Mouse (Mus musculus): ENCODE results near the gene Igdcc3. TPM values are rescaled to one million over a fixed set of nuclear protein-coding genes. Genes with fewer than 3 reads are reported as not detected.
A peak's percentile ranks its signal among the peaks of the same experiment; 100 is the strongest.

Gene Igdcc3
- polyA plus RNA-seq, 1 experiment from 2014 or later: 7.5 TPM

DNA sequence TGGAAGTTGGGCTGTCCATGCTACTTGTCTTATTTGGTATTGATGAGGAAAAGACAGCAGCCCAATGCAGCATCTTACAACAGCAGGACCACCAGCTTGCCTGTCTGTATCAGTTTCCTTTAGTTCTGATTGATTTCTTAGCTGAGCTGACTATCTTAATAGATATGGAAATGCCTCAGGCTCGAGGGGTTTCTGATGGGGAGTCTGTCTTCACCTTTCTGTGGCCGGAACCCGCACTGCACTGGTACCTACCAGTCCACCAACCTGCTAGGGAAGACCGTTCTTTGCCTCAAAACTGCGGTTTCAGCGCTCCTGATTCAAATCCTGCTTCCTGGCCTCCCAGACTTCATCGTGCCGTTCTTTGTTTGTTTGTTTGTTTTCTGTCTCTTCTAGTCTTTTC, 20.9 kb downstream of the Igdcc3 start:
- no peak overlapping the region for H3K27ac ChIP-seq
- H3K4me1 ChIP-seq: peaks cover 53% of the 10 kb centered on the region
- no peak overlapping the region for H3K4me3 ChIP-seq
- H3K9ac ChIP-seq: no peak overlapping the region
- H3K4me2 ChIP-seq (replicated peaks): peak overlapping the region; percentile 95; the same call in 1 of the 2 replicates
- WGBS: 8% methylated on average over 8 of the region's 8 CpGs
- peaks cover 6% of the 10 kb centered on the region; the same call in 1 of the 2 replicates for H3K27me3 ChIP-seq
- H3K9me3 ChIP-seq: no peaks in the 10 kb centered on the region
- ATAC-seq (ENCODE audit: insufficient number of reproducible peaks, insufficient read depth, low FRiP score, low TSS enrichment): no peak
- peaks cover 5% of the 10 kb centered on the region; the same call in 1 of the 2 replicates for H3K36me3 ChIP-seq

DNA sequence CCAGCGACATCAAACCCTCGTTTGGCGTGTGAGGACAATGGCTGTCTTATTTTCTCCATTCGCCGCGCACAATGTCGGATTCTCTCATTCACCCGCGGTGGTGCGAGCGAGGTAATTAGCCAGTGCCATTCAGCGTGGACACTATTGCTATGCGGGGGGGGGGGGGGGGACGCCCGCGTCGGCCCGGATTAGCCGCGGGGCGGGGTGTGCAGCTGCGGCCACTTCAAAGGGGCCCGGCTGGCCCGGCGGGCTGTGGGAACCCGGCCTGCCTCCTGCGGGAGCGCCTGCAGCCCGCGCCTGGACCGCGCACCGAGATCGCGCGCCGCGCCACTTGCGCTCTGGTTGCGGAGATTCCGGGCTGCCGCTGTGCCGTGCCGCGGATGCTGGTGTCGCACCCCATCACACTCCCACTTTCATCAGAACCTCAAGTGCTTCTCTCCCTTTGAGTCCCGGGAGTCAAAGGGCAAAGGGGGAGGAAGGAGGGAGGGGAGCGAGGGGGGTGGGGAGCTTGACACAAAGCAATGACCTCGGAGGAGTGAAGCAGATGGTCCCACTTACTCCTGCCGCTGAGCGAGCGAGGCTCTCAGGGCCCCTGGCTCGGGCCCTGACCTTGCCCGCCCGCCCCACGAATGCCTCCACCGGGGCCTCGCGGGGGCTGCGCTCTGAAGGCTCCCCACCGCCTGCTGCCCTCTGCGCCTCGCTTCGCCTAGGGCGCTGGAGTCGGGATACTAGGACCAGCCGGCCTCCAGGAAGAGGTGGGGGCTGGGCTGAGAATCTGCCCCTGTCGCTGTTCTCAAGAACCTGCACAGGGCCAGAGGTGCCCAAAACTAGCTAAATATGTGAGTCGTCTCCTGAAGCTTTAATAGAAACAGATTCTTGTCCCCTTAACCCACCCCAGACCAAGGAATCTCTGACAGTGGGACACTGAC, 22.0 kb downstream of the Igdcc3 start:
- H3K27me3 ChIP-seq: peaks cover 6% of the 10 kb centered on the region; the same call in 1 of the 2 replicates
- no peaks in the 10 kb centered on the region for H3K9me3 ChIP-seq
- peak overlapping the region; percentile 65 for H3K27ac ChIP-seq
- peak overlapping the region; percentile 49 for H3K4me3 ChIP-seq
- under 1% methylated on average over 58 of the region's 69 CpGs for WGBS
- peaks cover 45% of the 10 kb centered on the region for H3K4me1 ChIP-seq
- ATAC-seq (ENCODE audit: insufficient number of reproducible peaks, insufficient read depth, low FRiP score, low TSS enrichment): peak; percentile 57
- peak overlapping the region; percentile 95 for H3K4me2 ChIP-seq (replicated peaks)
- H3K9ac ChIP-seq: peak overlapping the region; percentile 65
- peaks cover 5% of the 10 kb centered on the region; the same call in 1 of the 2 replicates for H3K36me3 ChIP-seq

DNA sequence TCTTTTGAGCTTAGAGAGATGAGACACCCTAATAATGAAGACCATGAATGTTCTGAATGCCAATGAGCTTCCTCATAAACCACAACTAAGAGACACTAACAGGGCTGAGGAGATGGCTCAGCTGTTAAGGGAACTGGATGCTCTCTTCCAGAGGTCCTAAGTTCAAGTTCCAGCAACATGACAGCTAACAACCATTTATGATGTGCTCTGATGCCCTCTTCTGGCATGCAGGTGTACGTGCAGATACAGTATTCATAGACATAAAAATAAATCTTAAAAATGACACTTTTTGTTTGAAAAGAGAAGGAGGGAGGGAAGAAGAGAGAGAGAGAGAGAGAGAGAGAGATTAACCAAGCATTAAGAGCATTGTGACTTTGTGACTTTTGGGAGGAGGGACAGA, 23.9 kb downstream of the Igdcc3 start:
- Histone ChIP-seq H3K27ac (no peak overlapping the region), H3K36me3 (no peaks in the 10 kb centered on the region)

DNA sequence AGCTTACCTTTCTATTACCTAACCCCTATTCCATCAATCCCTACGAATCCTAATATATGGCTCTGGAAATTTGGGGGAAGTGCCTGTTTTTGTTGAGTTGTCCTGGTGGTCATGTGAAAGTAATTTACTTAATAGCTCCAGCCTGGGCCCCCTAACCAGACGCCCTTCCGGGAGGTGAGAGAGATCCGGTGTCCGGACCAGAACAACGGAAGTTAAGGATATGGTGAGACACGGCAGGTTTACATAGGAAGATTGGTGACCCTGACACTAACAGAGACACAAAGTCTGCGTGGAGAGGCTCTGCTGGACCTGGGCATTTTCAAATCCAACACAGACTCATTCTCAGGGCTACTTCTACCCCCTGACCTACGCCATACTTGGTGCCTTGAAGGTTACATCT, 25.4 kb downstream of the Igdcc3 start:
- H3K4me1 ChIP-seq: peaks cover 53% of the 10 kb centered on the region
- peaks cover 6% of the 10 kb centered on the region; the same call in 1 of the 2 replicates for H3K27me3 ChIP-seq
- no peak for ATAC-seq (ENCODE audit: insufficient number of reproducible peaks, insufficient read depth, low FRiP score, low TSS enrichment)
- 19% methylated on average over 9 of the region's 9 CpGs for WGBS
- no peak overlapping the region for H3K9ac ChIP-seq
- no peaks in the 10 kb centered on the region for H3K36me3 ChIP-seq
- H3K4me2 ChIP-seq (replicated peaks): no peak overlapping the region
- H3K4me3 ChIP-seq: no peak overlapping the region
- no peaks in the 10 kb centered on the region for H3K9me3 ChIP-seq
- no peak overlapping the region for H3K27ac ChIP-seq

More for the DNA sequence above, 23.9 kb downstream of the Igdcc3 start:
- H3K4me2 ChIP-seq (replicated peaks): no peak overlapping the region
- no peak overlapping the region for H3K9ac ChIP-seq
- ATAC-seq (ENCODE audit: insufficient number of reproducible peaks, insufficient read depth, low FRiP score, low TSS enrichment): no peak
- H3K27me3 ChIP-seq: peaks cover 6% of the 10 kb centered on the region; the same call in 1 of the 2 replicates
- H3K9me3 ChIP-seq: no peaks in the 10 kb centered on the region
- no peak overlapping the region for H3K4me3 ChIP-seq
- peaks cover 58% of the 10 kb centered on the region for H3K4me1 ChIP-seq
- 26% methylated on average over 1 of the region's 1 CpGs for WGBS

DNA sequence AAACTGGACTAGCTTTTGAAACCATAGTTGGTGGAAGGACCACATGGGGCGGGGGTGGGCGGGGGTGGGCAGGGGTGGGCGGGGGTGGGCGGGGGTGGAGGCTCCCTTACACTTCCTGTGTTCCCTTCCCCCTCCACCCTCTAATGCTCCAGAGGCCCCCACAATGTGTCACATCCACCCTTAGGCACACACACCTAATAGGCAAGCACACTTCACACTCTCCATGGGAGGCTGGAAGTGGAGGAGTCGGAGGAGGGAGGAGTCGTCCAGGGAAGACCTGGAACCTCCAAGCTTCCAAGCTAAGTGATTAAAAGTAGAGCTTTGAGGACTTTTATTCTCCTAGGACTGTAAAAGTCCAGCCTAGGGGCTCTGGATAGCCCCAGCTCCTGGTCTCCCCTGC, 27.5 kb downstream of the Igdcc3 start:
- Histone ChIP-seq H3K9me3 (no peaks in the 10 kb centered on the region), H3K4me1 (peaks cover 32% of the 10 kb centered on the region), H3K4me3 (no peak overlapping the region), H3K4me2 (replicated peaks) (no peak overlapping the region), H3K27me3 (no peaks in the 10 kb centered on the region), H3K27ac (0 out of 2 replicates have a peak overlapping the region, but pooled peaks have one; percentile 41), H3K36me3 (no peaks in the 10 kb centered on the region), H3K9ac (no peak overlapping the region)
- ATAC-seq (ENCODE audit: insufficient number of reproducible peaks, insufficient read depth, low FRiP score, low TSS enrichment): no peak
- WGBS: 48% methylated on average over 6 of the region's 6 CpGs

DNA sequence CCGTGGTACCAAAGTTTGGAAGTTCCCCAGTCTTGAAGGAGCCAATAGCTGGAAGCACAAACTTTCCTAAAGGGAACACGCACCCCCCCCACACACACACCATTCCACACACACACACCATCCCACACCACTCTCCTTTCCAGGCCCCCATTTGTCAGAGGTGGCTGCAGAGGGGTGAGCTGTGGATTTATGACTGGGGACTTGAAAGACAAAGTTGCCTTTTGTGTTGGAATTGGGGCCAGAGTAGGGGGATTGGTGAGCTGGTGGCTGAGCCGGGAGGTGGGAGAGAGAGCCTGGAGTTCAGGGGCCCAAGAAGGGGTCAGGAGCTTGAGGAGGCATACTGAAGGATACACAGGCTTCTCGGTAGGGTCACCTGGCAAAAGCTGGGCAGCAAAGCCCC, 28.0 kb downstream of the Igdcc3 start:
- WGBS: 63% methylated on average over 4 of the region's 4 CpGs
- peak overlapping the region; percentile 63; the same call in 1 of the 2 replicates for H3K27ac ChIP-seq
- no peak for ATAC-seq (ENCODE audit: insufficient number of reproducible peaks, insufficient read depth, low FRiP score, low TSS enrichment)
- H3K4me3 ChIP-seq: no peak overlapping the region
- H3K4me2 ChIP-seq (replicated peaks): no peak overlapping the region
- no peaks in the 10 kb centered on the region for H3K9me3 ChIP-seq
- no peak overlapping the region for H3K9ac ChIP-seq
- H3K4me1 ChIP-seq: peaks cover 30% of the 10 kb centered on the region
- H3K36me3 ChIP-seq: no peaks in the 10 kb centered on the region
- no peaks in the 10 kb centered on the region for H3K27me3 ChIP-seq

DNA sequence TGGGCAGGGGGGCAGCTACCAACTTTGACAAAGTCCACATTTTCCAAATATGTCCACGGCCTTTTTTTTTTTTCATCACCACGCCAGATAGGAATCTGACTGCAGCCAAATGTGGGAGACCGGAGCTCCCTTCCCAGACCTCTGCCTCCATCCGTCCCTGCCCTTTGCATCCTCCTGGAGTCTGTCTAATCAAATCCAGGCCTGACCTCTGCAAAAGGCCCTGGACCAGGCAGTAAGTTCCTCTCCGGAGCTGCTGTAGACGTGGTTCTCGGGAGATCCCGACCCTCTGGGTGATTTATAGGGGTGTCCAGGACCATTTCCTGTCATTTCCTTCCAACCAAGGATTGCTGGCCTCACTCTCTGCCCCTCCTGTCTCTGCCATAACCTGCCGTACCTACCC, 31.7 kb downstream of the Igdcc3 start:
- no peak for ATAC-seq (ENCODE audit: insufficient number of reproducible peaks, insufficient read depth, low FRiP score, low TSS enrichment)
- Histone ChIP-seq H3K4me2 (replicated peaks) (no peak overlapping the region), H3K4me3 (no peak overlapping the region), H3K27me3 (no peaks in the 10 kb centered on the region), H3K27ac (no peak overlapping the region), H3K36me3 (no peaks in the 10 kb centered on the region), H3K9ac (no peak overlapping the region), H3K4me1 (peaks cover 38% of the 10 kb centered on the region), H3K9me3 (no peaks in the 10 kb centered on the region)
- 18% methylated on average over 9 of the region's 9 CpGs for WGBS

DNA sequence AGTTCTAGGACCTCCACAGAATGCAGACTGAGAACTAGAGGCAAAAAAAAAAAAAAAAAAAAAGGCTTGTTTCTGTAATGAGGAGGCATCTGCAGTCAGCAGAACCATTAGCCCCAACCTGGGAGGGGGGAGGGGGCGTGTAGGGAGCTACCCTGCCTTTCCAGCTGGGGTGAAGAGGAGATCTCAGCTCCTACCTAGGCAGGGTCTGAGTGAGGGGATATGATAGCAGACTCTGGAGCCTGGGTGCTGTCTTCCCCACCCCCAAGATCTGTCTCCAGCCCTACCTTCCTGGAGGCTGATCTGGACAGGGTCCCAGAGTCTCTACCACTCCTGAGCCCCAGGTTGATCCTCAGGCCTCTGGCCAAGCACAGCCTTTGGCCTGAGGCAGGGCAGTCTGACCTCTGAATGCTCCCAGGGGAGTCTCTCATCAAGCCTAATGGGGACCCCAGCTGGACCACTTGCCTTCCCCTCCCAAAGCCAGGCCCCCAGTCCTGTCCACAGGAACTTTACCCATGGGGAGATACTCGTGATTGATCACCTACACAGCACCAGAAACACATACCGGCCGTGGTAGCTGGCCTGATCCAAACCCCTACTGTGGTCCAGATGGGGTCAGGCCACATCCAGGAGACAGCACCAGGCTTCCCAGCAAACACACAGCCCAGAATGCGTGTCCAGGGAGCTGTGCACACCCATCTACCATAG, 34.4 kb downstream of the Igdcc3 start:
- H3K4me1 ChIP-seq: peaks cover 50% of the 10 kb centered on the region
- H3K9me3 ChIP-seq: no peaks in the 10 kb centered on the region
- no peak overlapping the region for H3K4me3 ChIP-seq
- peak overlapping the region; percentile 72 for H3K27ac ChIP-seq
- no peak for ATAC-seq (ENCODE audit: insufficient number of reproducible peaks, insufficient read depth, low FRiP score, low TSS enrichment)
- H3K36me3 ChIP-seq: no peaks in the 10 kb centered on the region
- no peak overlapping the region for H3K9ac ChIP-seq
- 36% methylated on average over 5 of the region's 5 CpGs for WGBS
- no peaks in the 10 kb centered on the region for H3K27me3 ChIP-seq
- no peak overlapping the region for H3K4me2 ChIP-seq (replicated peaks)

DNA sequence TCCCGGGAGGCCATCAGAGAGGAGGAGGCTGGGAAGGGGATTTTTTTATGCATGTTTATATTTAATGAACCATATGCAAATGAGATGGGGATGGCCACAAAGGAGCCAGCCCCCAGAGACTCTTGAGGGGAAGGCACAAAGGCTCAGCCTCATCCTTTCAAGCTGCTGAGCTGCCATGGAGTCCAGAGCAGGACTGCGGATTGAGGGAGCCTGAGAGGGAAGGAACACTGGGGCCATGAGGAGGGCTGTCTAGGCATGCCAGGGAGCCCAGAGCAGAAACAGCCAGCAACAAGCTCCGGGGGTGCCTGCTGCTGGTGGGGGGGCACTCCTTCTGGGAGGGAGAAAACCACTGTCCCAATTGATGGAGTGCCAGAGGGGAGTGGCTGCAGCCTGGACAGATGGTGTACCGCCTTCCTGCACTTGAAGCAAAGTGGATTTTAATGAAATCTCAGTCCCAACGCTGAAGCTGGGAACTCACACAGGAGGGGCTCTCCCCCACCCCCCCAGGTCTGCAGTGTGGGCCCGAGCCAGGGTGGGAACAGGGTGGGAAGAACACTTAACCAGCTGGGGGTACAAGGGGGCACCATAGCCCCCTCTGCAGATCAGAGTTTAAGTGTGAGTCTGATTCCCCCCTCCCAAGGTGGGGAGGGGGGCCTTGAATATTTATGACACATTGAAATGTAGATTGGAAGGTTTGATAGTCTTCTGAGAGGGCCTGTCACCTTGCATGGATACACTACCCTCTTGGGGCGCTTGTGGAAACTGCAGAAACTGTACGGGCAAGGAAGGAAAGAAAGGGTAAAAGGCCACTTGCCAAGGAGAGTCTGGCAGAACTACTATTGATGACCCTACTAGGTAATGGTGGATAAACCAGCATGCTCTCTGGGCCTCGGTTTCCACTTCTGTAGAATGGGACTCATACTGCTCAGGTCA, 35.2 kb downstream of the Igdcc3 start:
- peaks cover 57% of the 10 kb centered on the region for H3K4me1 ChIP-seq
- no peak overlapping the region for H3K4me3 ChIP-seq
- 35% methylated on average over 9 of the region's 9 CpGs for WGBS
- no peaks in the 10 kb centered on the region for H3K27me3 ChIP-seq
- no peaks in the 10 kb centered on the region for H3K9me3 ChIP-seq
- H3K9ac ChIP-seq: no peak overlapping the region
- no peak for ATAC-seq (ENCODE audit: insufficient number of reproducible peaks, insufficient read depth, low FRiP score, low TSS enrichment)
- H3K4me2 ChIP-seq (replicated peaks): no peak overlapping the region
- peak overlapping the region; percentile 72 for H3K27ac ChIP-seq
- H3K36me3 ChIP-seq: 0 out of 2 replicates have a peak, but pooled peaks cover 3% of the 10 kb centered on the region

DNA sequence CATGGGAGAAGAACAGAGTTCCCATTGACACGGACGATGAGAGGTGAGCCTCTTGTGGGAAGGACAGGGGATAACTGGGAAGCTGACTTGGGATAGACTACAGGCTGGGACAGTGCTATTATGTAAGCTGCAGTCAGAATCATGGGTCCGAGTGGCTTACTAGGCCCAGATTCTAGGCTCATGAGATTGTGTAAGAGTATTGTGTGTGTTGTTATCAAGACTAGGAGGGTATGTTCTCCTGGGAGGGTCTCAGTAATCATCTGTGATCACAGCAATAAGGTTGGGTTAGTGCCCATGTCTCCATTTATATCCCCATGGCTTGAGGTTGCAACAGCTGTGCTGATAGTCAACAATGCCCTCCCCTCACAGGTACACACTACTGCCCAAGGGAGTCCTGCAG, 36.5 kb downstream of the Igdcc3 start:
- H3K4me1 ChIP-seq: peaks cover 57% of the 10 kb centered on the region
- whole genome bisulfite sequencing: 65% methylated on average over 3 of the region's 3 CpGs
- peaks cover 16% of the 10 kb centered on the region for H3K36me3 ChIP-seq
- no peak overlapping the region for H3K4me2 ChIP-seq (replicated peaks)
- no peak for ATAC-seq (ENCODE audit: insufficient number of reproducible peaks, insufficient read depth, low FRiP score, low TSS enrichment)
- no peaks in the 10 kb centered on the region for H3K9me3 ChIP-seq
- no peak overlapping the region for H3K4me3 ChIP-seq
- H3K27ac ChIP-seq: peak overlapping the region; percentile 77
- no peaks in the 10 kb centered on the region for H3K27me3 ChIP-seq
- no peak overlapping the region for H3K9ac ChIP-seq

DNA sequence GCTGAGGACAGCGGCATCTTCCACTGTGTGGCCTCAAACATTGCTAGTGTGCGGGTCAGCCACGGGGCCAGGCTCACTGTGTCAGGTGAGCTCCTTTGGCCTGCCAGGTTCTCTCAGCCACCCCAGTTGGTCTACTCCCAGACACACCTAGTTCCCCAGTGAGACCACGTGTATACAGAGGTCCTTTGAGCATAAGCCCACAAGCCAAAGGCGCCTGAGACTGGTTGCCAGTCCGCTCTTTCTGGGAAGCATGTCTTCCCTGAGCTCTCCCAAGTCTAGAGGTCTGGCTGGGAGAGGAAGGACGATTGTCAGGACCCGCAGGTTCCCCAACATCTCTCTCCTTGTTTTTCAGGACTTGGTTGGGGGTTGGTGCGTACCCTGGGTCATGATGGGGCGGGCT, 36.9 kb downstream of the Igdcc3 start:
- H3K9me3 ChIP-seq: no peaks in the 10 kb centered on the region
- H3K4me3 ChIP-seq: no peak overlapping the region
- ATAC-seq (ENCODE audit: insufficient number of reproducible peaks, insufficient read depth, low FRiP score, low TSS enrichment): no peak
- H3K27me3 ChIP-seq: no peaks in the 10 kb centered on the region
- WGBS: 49% methylated on average over 10 of the region's 10 CpGs
- no peak overlapping the region for H3K9ac ChIP-seq
- H3K4me2 ChIP-seq (replicated peaks): peak overlapping the region; percentile 39; the same call in 1 of the 2 replicates
- H3K27ac ChIP-seq: peak overlapping the region; percentile 77
- peaks cover 57% of the 10 kb centered on the region for H3K4me1 ChIP-seq
- H3K36me3 ChIP-seq: peaks cover 20% of the 10 kb centered on the region
